Mouse (Mus musculus) layer of hippocampus, adult 9-11 months (tissue): Measurements from ENCODE around the gene Ldah.
A peak's percentile ranks its signal among the peaks of the same experiment; 100 is the strongest.
"Not testable (repeated sequence)": the region's sequence is repeated elsewhere in the genome, so short reads cannot be mapped to it uniquely, and the experiment has no call there.

Experiments
- DNase-seq: peaks from one replicate; pipeline ENCODE4 v3.0.0; 2022

Ldah gene

DNA sequence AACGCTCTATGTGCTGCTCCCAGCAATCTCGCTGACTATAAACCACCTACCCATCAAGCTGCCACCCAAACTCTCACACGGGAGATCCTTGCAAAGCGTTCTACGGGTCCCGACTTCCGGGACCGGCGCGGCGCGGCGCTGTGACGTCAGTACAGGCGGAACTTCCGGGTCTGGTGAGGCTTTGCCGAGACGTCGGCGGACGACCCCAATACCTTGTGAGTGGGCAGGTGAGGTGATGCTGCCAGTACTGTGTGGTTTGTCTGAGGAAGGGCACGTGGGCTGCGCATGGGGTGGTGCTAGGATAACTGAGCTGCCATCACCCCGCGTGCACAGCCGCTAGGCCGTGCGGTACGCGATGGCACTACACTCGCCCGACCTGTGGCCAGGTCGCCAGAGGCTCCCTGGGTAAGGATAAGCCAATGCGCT is at the start of gene Ldah:
Gene Ldah, plus strand, starts transcription at position 130 of the 426 bp plus-strand sequence.
- DNase-seq, result peak; percentile 89

DNA sequence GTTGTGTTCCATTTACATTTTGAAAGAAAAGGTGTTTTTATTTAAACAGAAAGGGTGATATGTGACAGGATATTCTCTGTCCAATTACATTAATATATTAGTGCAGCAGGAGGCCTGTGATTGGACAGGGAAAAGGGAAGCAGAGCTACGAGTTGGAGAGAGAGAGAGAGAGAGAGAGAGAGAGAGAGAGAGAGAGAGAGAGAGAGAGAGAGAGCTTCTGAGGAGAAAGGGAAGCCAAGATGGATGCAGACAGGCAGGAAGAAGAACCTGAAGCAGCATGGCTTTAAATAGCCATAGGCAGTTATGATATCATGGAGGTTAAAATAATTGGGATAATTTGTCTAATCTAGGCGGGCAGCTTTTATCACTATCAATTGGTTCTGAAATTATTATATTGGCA is 40.2 kb upstream of the Ldah start:
- no peak for DNase-seq

DNA sequence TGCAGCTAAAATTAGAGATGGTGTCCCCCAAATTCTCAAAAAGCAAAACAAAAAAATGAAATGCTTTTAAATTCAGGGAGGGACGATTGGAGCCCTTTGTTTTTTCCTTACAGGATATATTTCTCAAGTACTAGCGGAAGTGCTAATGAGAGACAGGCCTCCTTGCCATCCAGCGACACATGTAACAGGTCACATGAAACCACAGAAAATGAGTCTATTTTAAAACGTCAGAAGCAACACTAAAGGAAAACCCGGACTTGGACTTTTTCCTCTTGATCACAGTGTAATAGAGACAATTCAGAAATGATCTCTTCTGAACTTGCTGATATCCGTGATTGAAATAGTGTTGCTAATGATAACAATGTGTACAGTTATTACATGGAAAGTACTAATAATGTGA is 27.0 kb upstream of the Ldah start:
- DNase-seq, result no peak

DNA sequence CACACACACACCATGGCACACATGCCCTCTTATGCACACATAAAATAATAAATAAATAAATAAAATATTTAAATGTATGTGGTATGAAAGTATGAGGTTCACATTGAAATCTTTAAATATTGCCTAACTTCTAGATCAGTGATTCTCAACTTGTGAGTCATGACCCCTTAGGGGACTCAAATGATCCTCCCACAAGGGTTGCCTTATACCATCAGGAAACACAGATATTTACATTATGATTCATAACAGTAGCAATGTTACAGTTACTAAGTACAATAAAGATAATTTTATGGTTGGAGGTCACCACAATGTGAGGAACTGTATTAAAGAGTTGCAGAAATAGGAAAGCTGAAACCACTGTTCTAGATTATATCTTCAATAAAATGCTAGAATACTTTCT is 26.2 kb upstream of the Ldah start:
- DNase-seq, result no peak

DNA sequence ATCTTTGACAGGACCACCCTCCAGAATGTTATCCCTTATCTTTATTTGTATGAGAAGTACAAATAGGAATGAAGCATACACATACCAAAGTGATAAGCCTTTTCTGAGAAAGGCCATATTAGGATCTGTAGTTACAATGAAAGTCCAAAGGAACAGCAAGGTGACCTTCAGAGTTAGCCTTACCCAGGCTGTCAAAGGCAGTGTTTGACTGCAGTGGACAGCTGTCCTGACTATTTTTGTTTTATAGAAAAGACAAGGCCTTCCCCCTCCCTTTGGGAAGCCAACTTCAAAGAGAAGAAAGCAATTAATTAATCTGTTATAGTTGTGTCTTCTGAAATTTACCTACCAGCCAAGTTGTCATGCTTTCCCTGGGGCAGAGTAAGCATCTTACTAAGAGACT is 23.4 kb upstream of the Ldah start:
- DNase-seq, result no peak

DNA sequence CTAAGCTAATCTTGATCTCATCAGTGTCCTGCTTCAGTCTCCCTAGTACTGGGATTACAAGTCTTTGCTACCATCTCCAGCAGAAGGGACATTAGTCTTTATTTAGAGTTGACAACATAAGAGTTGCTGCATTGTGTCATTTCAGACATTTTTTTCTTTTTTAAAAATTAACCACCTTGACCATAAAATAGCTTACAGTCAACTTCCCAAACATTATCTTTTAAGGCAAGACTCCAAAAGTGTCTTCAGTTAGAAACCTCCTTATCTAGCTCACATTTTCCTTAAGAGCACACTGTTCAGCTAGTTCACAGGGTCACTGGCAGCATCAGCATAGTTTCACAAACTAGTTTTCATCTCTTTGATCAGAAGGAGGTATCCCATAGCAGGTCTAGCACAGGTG is 19.7 kb upstream of the Ldah start:
- no peak for DNase-seq

DNA sequence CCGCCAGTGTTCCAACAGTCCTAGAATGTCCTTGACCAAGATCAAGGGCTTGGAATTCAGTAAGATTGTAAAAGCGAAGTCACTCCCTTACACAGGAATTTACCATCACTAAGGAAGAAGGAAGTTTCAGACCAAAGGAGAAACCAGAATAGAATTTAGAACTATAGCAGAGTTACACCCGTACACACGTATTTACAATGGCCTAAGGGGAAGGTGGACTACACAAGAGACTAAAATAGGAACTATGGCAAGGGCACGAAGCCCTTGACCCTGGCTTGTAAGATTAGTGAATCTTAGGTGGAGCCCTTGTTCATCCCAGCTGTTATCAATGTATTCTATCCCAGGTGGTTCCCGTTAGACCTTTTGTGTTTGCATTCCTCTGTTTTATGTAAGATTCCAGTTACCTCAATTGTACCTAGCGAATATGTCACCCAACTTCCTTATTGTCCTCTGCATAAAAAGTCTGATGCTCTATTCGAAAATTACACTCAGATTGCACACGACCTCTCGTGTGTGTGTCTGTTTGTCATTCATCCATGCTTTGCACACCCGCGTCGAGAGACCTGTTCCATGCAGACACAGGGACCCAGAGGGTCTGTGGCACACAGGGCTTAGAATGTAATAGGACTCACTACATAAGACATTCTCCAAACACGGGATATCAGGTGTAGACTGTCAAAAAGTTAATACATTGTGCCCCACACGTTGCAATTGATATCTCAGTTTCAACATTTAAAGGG is 18.9 kb upstream of the Ldah start:
- not testable (repeated sequence) for DNase-seq

DNA sequence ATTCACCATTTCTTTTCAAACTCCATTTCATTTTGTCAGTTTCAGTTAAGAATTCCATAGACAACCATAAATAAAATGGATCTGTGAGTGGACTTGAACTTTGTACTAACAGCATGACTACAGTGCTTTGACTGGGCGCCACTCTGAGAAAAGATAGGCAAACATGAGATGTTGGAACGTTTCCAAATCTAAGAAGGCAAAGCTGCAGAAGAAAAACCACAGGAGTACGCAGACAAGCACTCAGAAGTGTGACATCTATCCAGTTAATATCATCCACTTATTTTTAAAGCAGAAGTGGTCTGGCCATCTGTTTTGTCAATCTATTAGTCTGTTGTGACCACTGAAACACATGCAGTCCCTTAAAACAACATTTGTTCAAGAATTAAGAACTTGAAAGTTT is 18.2 kb upstream of the Ldah start:
- no peak for DNase-seq

DNA sequence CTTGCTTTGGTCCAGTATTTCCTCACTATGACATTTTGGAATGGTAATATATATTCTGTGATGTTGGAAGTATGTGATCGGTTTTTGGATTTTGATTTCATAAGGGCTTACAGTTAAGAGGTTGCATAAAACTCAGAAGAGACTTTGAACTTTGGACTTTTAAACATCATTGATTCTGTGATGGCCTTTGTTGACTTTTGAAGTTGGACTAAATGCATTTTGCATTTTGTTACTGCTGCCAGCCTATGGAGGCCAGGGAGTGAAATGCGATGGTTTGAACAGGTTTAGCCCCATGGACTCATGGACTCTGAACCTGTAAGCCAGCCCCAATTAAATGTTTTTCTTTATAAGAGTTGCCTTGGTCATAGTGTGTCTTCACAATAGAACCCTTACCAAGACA is 2.2 kb upstream of the Ldah start:
- DNase-seq, result no peak

DNA sequence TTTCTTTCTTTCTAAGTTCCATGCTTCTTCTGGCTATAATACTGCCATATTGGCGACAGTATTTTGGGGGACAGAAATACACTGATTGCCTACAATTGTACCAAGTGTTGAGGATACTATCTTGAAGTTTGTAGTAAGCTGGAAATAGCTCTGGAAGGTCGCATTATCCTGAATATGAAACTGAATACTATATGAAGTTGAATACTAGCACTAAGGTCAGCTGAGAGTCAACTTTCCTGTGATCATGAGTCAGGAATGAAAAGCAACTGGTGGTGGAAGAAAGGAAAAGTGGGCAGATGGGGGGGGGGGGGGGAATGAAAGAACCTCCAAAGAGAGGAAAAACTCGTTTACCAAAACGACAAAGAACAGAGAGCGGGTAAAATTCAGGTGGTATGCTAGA is 329 bp upstream of the Ldah start:
- DNase-seq, result no peak

DNA sequence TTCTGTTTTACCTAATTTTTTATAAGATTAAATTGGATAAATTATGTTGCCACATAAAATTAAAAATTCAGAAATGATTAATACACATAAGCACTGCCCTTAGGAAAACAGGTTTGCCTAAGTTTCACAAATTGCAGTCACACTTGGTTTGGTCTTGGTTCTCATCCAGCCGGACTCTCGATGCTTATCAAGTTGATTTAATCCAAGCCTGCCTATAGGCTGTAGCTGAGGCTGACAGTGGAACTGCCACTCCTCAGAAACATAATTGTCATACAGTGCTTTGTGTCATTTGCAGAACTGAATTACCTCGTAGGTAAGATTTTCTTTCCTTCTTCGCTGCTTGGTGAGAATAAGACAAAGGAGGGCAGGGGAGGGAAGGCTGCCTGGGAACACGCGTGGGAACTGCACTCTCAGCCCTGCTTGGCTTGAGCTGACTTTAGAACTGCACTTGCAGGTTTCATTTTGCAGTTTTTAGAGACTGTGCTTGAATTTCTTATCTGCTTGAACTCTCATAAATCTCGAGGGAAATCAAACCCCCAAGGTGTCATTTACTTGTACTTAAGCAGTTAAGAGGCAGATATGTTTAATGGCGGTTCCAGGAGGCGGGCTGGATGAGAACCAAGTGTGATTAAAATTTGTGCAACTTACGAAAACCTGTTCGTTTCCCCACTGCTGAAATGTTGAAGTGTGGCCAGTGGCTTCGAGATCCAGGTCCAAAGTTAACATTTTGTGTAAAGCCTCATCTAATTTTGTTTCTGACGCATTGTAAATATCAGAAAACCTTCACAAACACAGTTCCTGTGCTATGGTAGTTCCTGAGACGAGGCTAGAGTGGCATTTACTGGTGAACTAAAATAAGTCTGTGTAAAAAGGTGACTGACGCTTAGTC is 8.7 kb downstream of the Ldah start:
- DNase-seq, result no peak

DNA sequence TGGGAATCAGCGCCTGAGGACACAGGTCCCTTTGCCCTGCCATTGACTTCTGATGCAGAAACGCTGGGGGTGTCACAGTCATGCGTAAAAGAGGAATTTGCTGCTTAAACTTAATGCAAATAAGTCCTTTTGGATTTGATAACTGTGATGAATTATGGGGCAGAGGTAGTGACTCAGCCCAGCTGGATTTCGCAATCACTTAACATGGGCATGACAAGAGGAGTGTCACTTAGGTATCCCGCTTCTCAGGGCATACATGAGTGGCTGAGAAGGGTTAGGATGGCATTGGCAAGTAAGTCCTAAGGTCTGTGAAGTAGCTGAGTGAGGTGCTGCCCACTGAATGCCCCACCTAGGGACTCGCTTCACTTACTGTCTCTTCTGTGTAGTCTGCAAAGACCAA is 15.1 kb downstream of the Ldah start:
- no peak for DNase-seq

DNA sequence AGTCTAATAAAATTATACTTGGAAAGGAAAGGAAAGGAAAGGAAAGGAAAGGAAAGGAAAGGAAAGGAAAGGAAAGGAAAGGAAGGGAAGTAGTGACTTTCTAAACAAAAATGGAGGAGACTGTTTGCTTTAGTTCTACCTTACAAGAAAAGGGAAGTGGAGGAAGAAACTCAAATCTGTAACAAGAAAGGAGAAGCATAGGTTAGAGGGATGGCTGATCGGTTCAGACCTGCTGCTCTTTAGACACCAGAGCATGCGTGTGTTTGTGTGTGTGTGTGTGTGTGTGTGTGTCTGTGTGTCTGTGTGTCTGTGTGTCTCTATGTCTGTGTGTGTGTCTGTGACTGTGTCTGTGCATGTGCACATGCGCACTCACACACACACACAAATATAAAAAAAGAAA is 23.2 kb downstream of the Ldah start:
- no peak for DNase-seq

DNA sequence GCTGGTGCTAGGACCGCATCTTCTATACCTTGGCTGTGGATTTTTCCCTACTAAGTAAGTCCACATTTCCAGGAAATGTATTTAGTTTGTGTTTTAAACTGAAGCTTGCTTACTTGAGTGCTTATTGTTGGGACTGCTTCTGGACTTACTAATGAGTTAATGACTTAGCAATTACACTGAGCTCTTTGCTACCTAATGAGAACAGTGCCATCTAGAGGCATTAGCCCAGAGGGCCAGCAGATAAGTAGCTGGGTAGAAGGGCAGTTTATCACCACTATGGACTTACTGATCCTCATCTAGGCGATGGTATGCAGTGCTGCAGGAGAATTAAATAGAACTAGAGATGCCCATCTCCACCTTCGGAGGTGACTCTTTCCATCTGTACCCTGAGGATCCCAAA is 24.8 kb downstream of the Ldah start:
- DNase-seq, result peak; percentile 19

DNA sequence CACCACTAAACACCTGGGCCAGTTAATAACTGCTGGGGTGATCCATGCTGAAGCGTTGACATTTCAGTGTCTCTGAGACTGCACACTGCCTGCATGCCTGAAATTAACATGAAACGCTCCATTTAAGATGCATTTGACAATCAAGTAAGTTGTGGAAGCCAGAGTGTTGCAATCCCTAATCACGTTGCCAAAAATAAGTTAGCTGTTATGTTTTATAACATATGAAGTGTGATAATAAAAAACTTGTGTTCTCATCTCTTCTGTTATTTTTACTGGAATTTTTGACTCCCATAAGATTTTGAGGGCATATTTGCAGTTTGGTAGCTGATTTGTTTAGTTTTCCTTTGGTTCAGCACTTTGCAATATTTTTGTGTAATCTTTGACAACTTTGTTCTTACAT is 34.3 kb downstream of the Ldah start:
- no peak for DNase-seq

DNA sequence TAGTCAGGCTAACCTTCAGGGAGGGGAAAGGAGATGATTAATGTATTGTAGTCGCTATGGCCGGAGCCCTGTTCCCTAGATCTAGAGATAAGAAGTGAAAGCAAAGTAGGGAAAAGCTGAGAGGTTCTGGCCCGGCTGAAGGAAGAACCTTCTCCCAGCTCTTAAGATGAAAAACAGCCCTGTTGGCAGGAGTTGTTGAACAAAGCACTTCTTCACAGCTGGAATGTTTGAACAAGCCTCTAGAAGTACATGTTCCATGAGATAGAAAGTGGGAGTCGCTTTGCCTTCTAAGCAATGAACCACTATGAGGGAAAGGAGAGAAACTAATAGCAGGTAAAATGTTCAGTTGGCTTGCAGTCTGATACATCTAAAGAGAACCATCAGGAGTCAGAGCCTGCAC is 36.8 kb downstream of the Ldah start:
- DNase-seq, result no peak

DNA sequence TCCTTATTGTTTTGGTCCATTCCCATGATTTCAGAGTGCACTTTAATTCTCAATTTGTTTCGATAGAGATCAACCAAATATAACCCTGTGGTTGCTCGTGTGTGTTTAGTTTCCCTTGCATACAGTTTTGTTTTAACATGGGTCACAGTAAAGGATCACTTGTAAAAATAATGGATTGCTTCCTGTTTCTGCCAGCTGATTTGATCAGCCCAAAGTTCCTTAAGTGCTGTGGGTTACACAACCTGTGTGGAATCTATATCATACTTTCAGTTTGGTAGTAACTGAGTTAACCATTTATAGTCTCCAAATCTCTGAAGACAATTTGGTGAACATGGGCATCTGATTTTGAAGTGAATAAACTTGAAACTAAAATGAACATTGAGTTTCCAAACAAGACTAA is 52.4 kb downstream of the Ldah start:
- no peak for DNase-seq

DNA sequence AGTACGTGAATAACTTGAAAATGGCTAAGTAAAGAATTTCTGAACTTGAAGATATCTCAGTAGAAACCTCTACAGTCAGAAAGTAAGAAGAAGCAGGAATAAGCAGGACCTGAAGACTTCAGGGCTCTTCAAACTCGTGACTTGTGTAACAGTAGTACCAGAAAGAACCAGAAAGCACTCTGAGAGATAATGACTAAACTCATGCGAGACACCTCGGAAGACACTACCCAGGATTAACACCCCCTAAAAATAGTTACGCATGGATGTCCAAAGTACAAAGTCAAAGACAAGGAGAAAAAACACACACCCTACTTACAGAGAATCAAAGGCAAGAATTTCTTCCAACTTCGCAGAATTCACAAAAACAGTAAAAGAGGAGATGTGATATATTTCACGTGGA is 58.4 kb downstream of the Ldah start:
- no peak for DNase-seq

DNA sequence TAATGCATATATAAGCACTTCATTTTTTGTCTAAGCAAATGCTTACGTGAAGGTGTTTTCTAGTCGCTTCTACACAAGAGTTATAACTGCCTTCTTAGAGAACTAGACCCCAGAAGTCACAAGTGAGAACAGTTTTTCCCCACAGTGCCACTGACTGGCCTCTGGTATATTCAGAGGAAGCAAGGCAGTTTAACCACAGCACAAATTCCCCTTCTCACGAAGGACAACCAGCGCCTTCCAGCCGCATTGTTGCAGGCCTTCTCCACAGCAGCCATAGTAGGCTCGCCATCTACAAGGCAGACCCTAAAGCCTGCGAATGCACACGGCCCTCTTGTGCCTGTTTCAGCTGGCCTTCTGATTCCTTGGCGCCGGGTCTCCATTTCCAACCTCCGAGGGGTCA is 61.7 kb downstream of the Ldah start:
- DNase-seq, result no peak

DNA sequence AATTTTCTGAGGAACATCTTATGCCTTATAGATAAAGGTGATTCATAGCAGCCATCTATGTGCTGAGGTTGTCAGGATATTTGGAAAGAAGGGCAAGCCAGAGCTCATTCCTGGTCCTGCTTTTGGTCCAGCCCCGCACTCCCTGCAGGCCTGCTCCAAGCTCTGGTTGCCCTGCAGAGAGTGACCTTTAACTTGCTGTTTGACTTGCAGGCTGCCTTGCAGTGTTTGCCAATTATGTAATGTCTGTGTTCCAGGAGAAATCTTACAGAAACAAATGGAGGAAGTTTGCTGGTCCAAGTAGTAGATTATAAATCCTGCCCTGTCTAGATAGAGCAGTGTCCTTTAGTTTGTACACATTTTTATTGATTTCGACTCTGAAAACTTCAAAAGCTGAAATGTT is 63.5 kb downstream of the Ldah start:
- DNase-seq, result no peak

DNA sequence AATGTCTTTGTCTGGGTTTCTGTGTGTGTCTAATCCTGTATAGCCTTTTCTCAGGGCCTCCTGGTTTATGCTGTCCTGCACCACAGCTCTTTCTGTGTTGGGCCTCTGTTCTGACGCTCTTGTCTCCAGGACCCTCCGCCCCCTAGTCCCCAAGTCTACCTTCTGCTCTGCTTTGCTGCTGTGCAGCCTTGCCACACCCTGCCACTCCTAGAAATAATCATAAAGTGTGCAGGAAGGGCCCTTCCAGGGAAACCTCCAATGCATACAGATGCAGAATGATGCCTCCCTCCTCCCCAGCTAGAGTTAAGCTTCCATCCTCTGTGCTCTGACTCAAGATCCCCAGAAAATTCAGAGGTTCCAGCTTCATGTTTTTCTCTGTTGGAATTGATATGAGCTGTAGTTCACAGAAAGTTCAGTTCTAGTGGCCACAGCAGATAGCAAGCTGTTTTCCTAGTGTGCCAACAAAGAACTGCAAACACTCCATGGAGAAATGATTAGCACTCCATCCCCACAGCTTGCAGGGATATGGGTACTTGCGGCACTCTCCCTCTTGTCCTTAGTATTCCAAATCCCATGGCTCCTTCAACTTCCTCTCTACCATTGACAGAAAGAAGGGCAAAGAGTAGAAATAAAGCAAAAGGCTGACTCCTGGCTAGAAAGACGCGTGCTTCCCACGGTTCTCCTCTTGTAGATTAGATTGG is 65.7 kb downstream of the Ldah start:
- no peak for DNase-seq

DNA sequence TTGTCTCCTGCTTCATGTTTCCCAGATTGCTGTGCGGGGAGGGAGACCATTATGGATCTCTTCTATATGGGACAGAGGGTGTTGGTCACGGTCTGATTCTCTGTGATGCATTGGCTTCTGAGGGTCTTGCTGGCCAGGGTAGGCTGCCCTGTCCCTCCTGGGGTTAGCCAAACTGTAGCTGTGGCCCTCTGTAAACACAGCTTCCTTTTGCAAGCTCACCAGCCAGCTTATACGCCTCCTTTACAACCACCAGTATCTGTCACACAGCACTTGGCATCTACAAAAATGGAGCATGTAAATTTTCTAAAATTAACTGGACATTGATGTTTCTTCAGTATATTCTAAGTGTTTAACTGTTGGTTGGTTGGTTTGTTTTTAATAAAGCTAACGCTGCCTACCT is 67.5 kb downstream of the Ldah start:
- no peak for DNase-seq

DNA sequence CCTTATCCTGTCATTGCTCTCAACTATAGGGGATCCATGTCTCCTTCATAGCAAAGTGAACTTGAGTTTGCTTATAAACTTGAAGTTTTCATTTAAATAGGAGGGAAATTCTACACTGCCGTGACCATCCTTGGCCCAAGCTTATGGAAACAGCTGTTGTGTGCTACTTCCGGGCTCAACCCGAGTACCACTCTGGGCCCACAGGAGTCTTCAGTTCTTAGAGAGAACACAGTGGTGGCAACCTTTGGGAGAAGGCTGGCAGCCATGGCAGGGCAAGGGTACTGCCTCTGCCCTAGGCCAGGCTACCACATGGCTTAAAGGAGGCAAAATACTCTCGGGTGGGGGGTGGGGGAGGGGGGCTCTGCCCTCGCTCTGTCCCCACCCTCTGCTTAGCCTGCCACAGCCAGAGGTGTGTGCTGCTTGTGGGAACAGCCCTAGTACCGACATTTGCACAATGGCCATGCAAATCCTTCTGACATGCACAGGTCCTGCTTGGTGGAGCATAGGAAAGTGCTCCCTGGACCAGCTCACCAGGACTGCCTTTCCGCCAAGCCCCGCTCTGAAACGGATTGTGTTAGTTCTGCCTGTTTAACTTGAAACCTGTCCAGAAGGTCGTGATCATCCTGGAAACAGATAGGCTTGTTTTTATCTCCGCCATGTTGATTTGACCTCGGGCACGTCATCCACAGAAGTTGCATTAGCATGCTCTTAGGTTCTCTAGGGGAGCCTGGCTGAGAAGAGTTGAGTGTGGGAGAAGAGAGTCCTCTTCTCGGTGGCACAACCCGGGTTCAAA is 73.5 kb downstream of the Ldah start:
- no peak for DNase-seq
